Mouse (Mus musculus) macrophage (primary cell): ENCODE data around the gene Ppp1r16b. TPM values are rescaled to one million over a fixed set of nuclear protein-coding genes. Genes with fewer than 3 reads are reported as not detected.

Source experiments
- H3K27ac ChIP-seq: fragments of 350-480 bp; formaldehyde crosslinking; 2 replicates; pipeline ENCODE4 v1.9.0; 2021
- H3K36me3 ChIP-seq: fragments of 350-480 bp; formaldehyde crosslinking; 2 replicates; pipeline ENCODE4 v1.9.0; 2021; ENCODE audit errors: inconsistent target
- H3K4me3 ChIP-seq: fragments of 350-480 bp; formaldehyde crosslinking; 2 replicates; pipeline ENCODE4 v1.9.0; 2021; ENCODE audit errors: inconsistent target
- H3K79me2 ChIP-seq: fragments of 350-480 bp; formaldehyde crosslinking; 2 replicates; pipeline ENCODE4 v1.9.0; 2021; ENCODE audit errors: inconsistent target
- WGBS: methylation state at CpG from one replicate; pipeline ENCODE4 v1.1.7; 2026; ENCODE audit warnings: inconsistent platforms; ENCODE audit not compliant: missing documents; 5-methylcytosine and 5-hydroxymethylcytosine counted together
- polyA plus RNA-seq: library from polyadenylated mRNA; stranded (reverse); fragments of 250-400 nt; gene quantifications from 3 replicates; pipeline ENCODE4 v1.2.4, GENCODE M21; 2018; ENCODE audit warnings: inconsistent platforms
- total RNA-seq, 78 experiments: library from RNA; depleted of rRNA; stranded (reverse); fragments of 250-400 nt; gene quantifications; 1 replicate in 9 of 78; 2 replicates in 24 of 78; 3 replicates in 43 of 78; 4 replicates in 2 of 78; pipeline ENCODE4 v1.2.4; 2018; ENCODE audit warnings: inconsistent platforms in 56 of 78

Ppp1r16b gene
- under 1 TPM in 19 of 26 experiments, not detected in 7; 0.09 to 0.57 (median 0.19) TPM for total RNA-seq (2018; cell fraction: chromatin; rRNA removed)
- total RNA-seq (2018; cell fraction: cytosol; rRNA removed): under 1 TPM in 25 of 26 experiments, not detected in 1; under 0.01 to 0.24 (median 0.04) TPM
- total RNA-seq (2018; cell fraction: nucleus; rRNA removed): under 1 TPM in 24 of 26 experiments, not detected in 2; 0.10 to 0.45 (median 0.23) TPM
- polyA plus RNA-seq: 0.04 TPM in 2 of 3 replicates, not detected in the other

GRCm38 (mm10) chr2:158665098-158665497 lies at the start of gene Ppp1r16b:
Gene Ppp1r16b (plus strand): TSS chr2:158665398.
- 74% methylated on average over 4 of the region's 4 CpGs for WGBS
- H3K27ac ChIP-seq: no peak within 1 kb of the TSS
- no peaks in the 10 kb centered on the region for H3K36me3 ChIP-seq
- no peak within 1 kb of the TSS for H3K4me3 ChIP-seq
- H3K79me2 ChIP-seq: no peaks in the 10 kb centered on the region

- WGBS: 11% methylated on average over 13 of the region's 13 CpGs
- H3K4me3 ChIP-seq: no peak overlapping the region
- no peaks in the 10 kb centered on the region for H3K79me2 ChIP-seq
- no peaks in the 10 kb centered on the region for H3K36me3 ChIP-seq
- H3K27ac ChIP-seq: no peak overlapping the region
Measured at GRCm38 (mm10) chr2:158615702-158616101, 49.5 kb upstream of the Ppp1r16b start.

GRCm38 (mm10) chr2:158616296-158616695 lies 48.9 kb upstream of the Ppp1r16b start:
- Histone ChIP-seq H3K27ac (no peak overlapping the region), H3K36me3 (no peaks in the 10 kb centered on the region), H3K79me2 (no peaks in the 10 kb centered on the region), H3K4me3 (no peak overlapping the region)
- 4% methylated on average over 12 of the region's 12 CpGs for whole genome bisulfite sequencing

GRCm38 (mm10) chr2:158616790-158617189 lies 48.4 kb upstream of the Ppp1r16b start:
- Histone ChIP-seq H3K27ac (no peak overlapping the region), H3K4me3 (no peak overlapping the region), H3K36me3 (no peaks in the 10 kb centered on the region), H3K79me2 (no peaks in the 10 kb centered on the region)
- 34% methylated on average over 11 of the region's 11 CpGs for WGBS

GRCm38 (mm10) chr2:158624718-158625222 lies 40.4 kb upstream of the Ppp1r16b start, which contains the start of gene Actr5:
Gene Actr5 (plus strand): TSS chr2:158624888.
- Histone ChIP-seq H3K4me3 (peak within 1 kb of the TSS; percentile 61), H3K36me3 (peaks cover 17% of the 10 kb centered on the region), H3K79me2 (peaks cover 13% of the 10 kb centered on the region; the same call in 1 of the 2 replicates), H3K27ac (peak within 1 kb of the TSS; percentile 66)
- whole genome bisulfite sequencing: under 1% methylated on average over 38 of the region's 39 CpGs

GRCm38 (mm10) chr2:158625231-158625630 lies 40.0 kb upstream of the Ppp1r16b start:
- WGBS: under 1% methylated on average over 44 of the region's 44 CpGs
- peaks cover 22% of the 10 kb centered on the region for H3K36me3 ChIP-seq
- no peak overlapping the region for H3K27ac ChIP-seq
- H3K4me3 ChIP-seq: peak overlapping the region; percentile 61
- H3K79me2 ChIP-seq: peaks cover 13% of the 10 kb centered on the region; the same call in 1 of the 2 replicates

GRCm38 (mm10) chr2:158625697-158626096 lies 39.5 kb upstream of the Ppp1r16b start:
- H3K4me3 ChIP-seq: peak overlapping the region; percentile 61
- 31% methylated on average over 8 of the region's 8 CpGs for WGBS
- H3K27ac ChIP-seq: no peak overlapping the region
- H3K36me3 ChIP-seq: peaks cover 27% of the 10 kb centered on the region
- peaks cover 13% of the 10 kb centered on the region; the same call in 1 of the 2 replicates for H3K79me2 ChIP-seq

GRCm38 (mm10) chr2:158628858-158629257 lies 36.3 kb upstream of the Ppp1r16b start:
- H3K36me3 ChIP-seq: peaks cover 55% of the 10 kb centered on the region
- no peak overlapping the region for H3K27ac ChIP-seq
- H3K79me2 ChIP-seq: peaks cover 13% of the 10 kb centered on the region; the same call in 1 of the 2 replicates
- no peak overlapping the region for H3K4me3 ChIP-seq
- WGBS: 92% methylated on average over 3 of the region's 3 CpGs

- H3K27ac ChIP-seq: no peak overlapping the region
- no peak overlapping the region for H3K4me3 ChIP-seq
- H3K79me2 ChIP-seq: peaks cover 13% of the 10 kb centered on the region; the same call in 1 of the 2 replicates
- peaks cover 57% of the 10 kb centered on the region for H3K36me3 ChIP-seq
- WGBS: 100% methylated on average over 1 of the region's 1 CpGs
Measured at GRCm38 (mm10) chr2:158629414-158629813, 35.8 kb upstream of the Ppp1r16b start.

- 98% methylated on average over 5 of the region's 5 CpGs for WGBS
- Histone ChIP-seq H3K36me3 (peaks cover 82% of the 10 kb centered on the region), H3K27ac (no peak overlapping the region), H3K79me2 (no peaks in the 10 kb centered on the region), H3K4me3 (no peak overlapping the region)
Measured at GRCm38 (mm10) chr2:158631873-158632272, 33.3 kb upstream of the Ppp1r16b start.

GRCm38 (mm10) chr2:158641869-158642268 lies 23.3 kb upstream of the Ppp1r16b start:
- Histone ChIP-seq H3K36me3 (peaks cover 29% of the 10 kb centered on the region; the same call in 1 of the 2 replicates), H3K79me2 (no peaks in the 10 kb centered on the region), H3K4me3 (no peak overlapping the region), H3K27ac (no peak overlapping the region)
- 21% methylated on average over 2 of the region's 2 CpGs for WGBS

GRCm38 (mm10) chr2:158642587-158642986 lies 22.6 kb upstream of the Ppp1r16b start:
- H3K79me2 ChIP-seq: no peaks in the 10 kb centered on the region
- peaks cover 21% of the 10 kb centered on the region; the same call in 1 of the 2 replicates for H3K36me3 ChIP-seq
- WGBS: 97% methylated on average over 2 of the region's 2 CpGs
- H3K4me3 ChIP-seq: no peak overlapping the region
- H3K27ac ChIP-seq: no peak overlapping the region

- Histone ChIP-seq H3K79me2 (no peaks in the 10 kb centered on the region), H3K27ac (no peak overlapping the region), H3K36me3 (peaks cover 10% of the 10 kb centered on the region; the same call in 1 of the 2 replicates), H3K4me3 (no peak overlapping the region)
- 36% methylated on average over 3 of the region's 3 CpGs for WGBS
Measured at GRCm38 (mm10) chr2:158643791-158644190, 21.4 kb upstream of the Ppp1r16b start.

- Histone ChIP-seq H3K79me2 (no peaks in the 10 kb centered on the region), H3K4me3 (no peak overlapping the region), H3K36me3 (no peaks in the 10 kb centered on the region), H3K27ac (no peak overlapping the region)
- WGBS: 28% methylated on average over 7 of the region's 7 CpGs
Measured at GRCm38 (mm10) chr2:158651159-158651908, 13.9 kb upstream of the Ppp1r16b start.

- Histone ChIP-seq H3K36me3 (no peaks in the 10 kb centered on the region), H3K4me3 (no peak overlapping the region), H3K79me2 (no peaks in the 10 kb centered on the region), H3K27ac (no peak overlapping the region)
- WGBS: 4% methylated on average over 4 of the region's 4 CpGs
Measured at GRCm38 (mm10) chr2:158652985-158653384, 12.2 kb upstream of the Ppp1r16b start.
